In genomic region chr13:48966851-48967821, GRCm38 (mm10) we compare ENCODE assay signal across 8 mouse cellular contexts. TPM values are rescaled to one million over a fixed set of nuclear protein-coding genes. Genes with fewer than 3 reads are reported as not detected.
A peak's percentile ranks its signal among the peaks of the same experiment; 100 is the strongest.
DNase-seq lines count a peak whose midpoint lies in the region; ATAC-seq and TF ChIP-seq lines count a peak whose summit lies in the region.

No protein-coding gene starts in this region.

- WGBS in hindbrain, embryonic 11.5 days = 1% methylated on average over 55 of the region's 58 CpGs

- TF ChIP-seq CTCF in Patski (IDR thresholded peaks at IDR 0.05) = no peak

- peak overlapping the region; percentile 89 for H3K4me2 ChIP-seq in hindbrain, embryonic 11.5 days (replicated peaks; ENCODE audit: low read depth, low read length)

- CTCF ChIA-PET in Patski (lab: Charles Lee) = interaction anchor here (4.2 kb wide), 1 partner anchor 33 kb away, joined by 19 read pairs; no protein-coding TSS in a partner anchor

- no peaks in the 10 kb centered on the region for H3K36me3 ChIP-seq in hindbrain, embryonic 11.5 days (ENCODE audit: control insufficient read depth, insufficient read depth, low read length)

- peaks cover 6% of the 10 kb centered on the region for H3K4me1 ChIP-seq in hindbrain, embryonic 11.5 days (replicated peaks; ENCODE audit: control insufficient read depth, insufficient read depth, low read length)

- H3K27ac ChIP-seq in hindbrain, embryonic 11.5 days (ENCODE audit: low read depth, low read length) = peak overlapping the region; percentile 96

- ATAC-seq in Patski = peak; percentile 10
- ATAC-seq in hindbrain, embryonic 11.5 days (ENCODE audit: low FRiP score) = peak; percentile 42

- in situ Hi-C loops in Patski (cut with MboI; ENCODE audit: low pct_unique_long_range_greater_than_20kb) = no loop called here

- peak overlapping the region; percentile 94 for H3K9ac ChIP-seq in hindbrain, embryonic 11.5 days (ENCODE audit: low read depth, low read length)

- POLR2A ChIA-PET in Patski (lab: Charles Lee) = interaction anchor here (0.9 kb wide), 1 partner anchor 29 kb away, joined by 4 read pairs; no protein-coding TSS in a partner anchor

- H3K27me3 ChIP-seq in Patski = no peaks in the 10 kb centered on the region
- no peaks in the 10 kb centered on the region for H3K27me3 ChIP-seq in hindbrain, embryonic 11.5 days (ENCODE audit: control insufficient read depth, insufficient read depth, low read length)

- H3K4me3 ChIP-seq in hindbrain, embryonic 11.5 days (ENCODE audit: low read depth, low read length) = peak overlapping the region; percentile 89

- no peaks in the 10 kb centered on the region for H3K9me3 ChIP-seq in hindbrain, embryonic 11.5 days (ENCODE audit: control insufficient read depth, low read length)

- DNase-seq in Patski (ENCODE audit: low read depth, low spot score) = no peak
- DNase-seq in cerebellum, adult 9-10 months = peak; percentile 74
- DNase-seq in frontal cortex, postnatal 10 days (ENCODE audit: low spot score in 2 of 2) = peak; percentile 41 to 62
- DNase-seq in hindbrain, embryonic 11.5 days (ENCODE audit: low spot score) = peak; percentile 66
- DNase-seq in layer of hippocampus, postnatal 14 days (ENCODE audit: low spot score in 2 of 2) = peak; percentile 41 to 59
- peak; percentile 60 for DNase-seq in lung, postnatal 10 days
- DNase-seq in retina, postnatal 7 days (ENCODE audit: low read depth, low spot score) = peak; percentile 25
- peak; percentile 73 for DNase-seq in thymus, postnatal 4 days

RNA-seq across cellular contexts. Expression of gene Fam120a, which starts 0.7 kb away (rescaled TPM):
- polyA plus RNA-seq in Patski (2021) = 172 TPM
- polyA plus RNA-seq in hindbrain, embryonic 11.5 days (2014; fragmentation: Nextera tagmentation; extraction: Ambion mirVana) = 18.7 and 24.9 TPM in 2 replicates
- total RNA-seq in layer of hippocampus, postnatal 14 days (2021) = 100 to 1,000 TPM; 113 to 114 TPM
